Mouse (Mus musculus): ENCODE measurements around the gene Mthfd1.

Gene Mthfd1

DNA sequence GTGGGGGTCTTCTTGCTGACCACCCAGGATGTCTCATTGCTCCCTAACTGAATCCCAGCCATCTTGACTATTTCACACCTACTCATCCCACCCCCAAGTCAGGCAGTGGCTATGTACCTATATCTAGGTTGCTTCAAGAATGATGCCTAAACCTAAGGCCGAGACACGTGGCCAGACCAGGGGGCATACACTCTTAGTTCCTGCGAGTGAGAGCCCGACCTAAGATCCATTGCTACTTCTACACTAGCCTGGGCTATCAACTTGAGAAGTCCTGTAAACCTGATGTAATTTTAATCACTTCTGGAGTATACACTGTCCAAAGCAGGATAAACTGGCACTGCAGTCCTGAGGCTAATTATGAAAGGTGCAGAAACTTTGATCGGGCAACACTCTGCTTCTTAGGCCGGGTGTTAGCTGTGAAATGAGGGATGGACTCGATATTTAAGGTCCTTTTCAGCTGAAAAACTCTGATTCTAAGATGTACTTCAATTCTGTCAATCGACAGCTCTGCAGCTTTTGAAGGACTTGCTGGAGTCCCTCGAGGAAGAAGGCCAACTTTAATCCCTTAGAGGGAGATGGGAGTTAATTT is 113.2 kb downstream of the Mthfd1 start:
- in situ Hi-C loops (cut with MboI; ENCODE audit: low pct_unique_long_range_greater_than_20kb in 1 of 2, low sequenced_read_pairs in 2 of 2, unreplicated experiment in 1 of 2) = no loop called here

DNA sequence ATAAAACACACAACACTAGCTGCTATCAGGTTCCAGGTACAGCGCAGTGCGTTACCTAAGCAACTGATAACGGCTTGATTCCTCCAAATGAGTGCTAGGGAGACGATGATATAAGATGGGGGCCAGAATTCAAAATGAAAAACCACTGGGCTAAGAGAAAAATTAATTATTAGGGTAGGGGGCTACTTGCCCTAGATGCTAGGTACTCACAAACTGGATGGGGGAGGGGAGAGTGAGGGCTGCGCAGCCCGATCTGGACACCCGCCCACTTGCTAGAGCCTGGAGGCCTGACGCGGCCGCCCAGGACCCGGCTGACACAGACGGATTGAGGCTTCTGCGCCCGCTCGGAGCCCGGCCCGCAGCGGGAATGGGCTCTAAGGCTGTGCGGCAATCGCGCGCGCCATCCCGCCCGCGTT is 113.7 kb downstream of the Mthfd1 start:
- in situ Hi-C loops (cut with MboI; ENCODE audit: low pct_unique_long_range_greater_than_20kb in 1 of 2, low sequenced_read_pairs in 2 of 2, unreplicated experiment in 1 of 2) = no loop called here

All from mouse embryonic stem cell (cell line).